Mouse (Mus musculus) limb, embryonic 13.5 days (tissue): Measurements from ENCODE around the gene Slc7a7. TPM values are rescaled to one million over a fixed set of nuclear protein-coding genes. Genes with fewer than 3 reads are reported as not detected.
"Not testable (repeated sequence)": the region's sequence is repeated elsewhere in the genome, so short reads cannot be mapped to it uniquely, and the experiment has no call there.

Experiments used
- ATAC-seq: fragments of 200-750 bp; cut with Nextera tagmentation; 2 replicates; pipeline ENCODE4 v1.8.0; 2017; ENCODE audit warnings: low read depth, moderate number of reproducible peaks, moderate TSS enrichment; ENCODE audit not compliant: low FRiP score
- H3K27ac ChIP-seq: fragments of 300-500 bp; sonication (generic); 2 replicates; pipeline ENCODE4 v1.5.1; 2015; ENCODE audit warnings: inconsistent platforms, mild to moderate bottlenecking, moderate library complexity
- H3K27me3 ChIP-seq: fragments of 300-500 bp; sonication (generic); 2 replicates; pipeline ENCODE4 v1.6.1; 2015; ENCODE audit warnings: mild to moderate bottlenecking, inconsistent platforms
- H3K36me3 ChIP-seq: fragments of 300-500 bp; sonication (generic); 2 replicates; pipeline ENCODE4 v1.6.1; 2015; ENCODE audit warnings: inconsistent platforms, mild to moderate bottlenecking, moderate library complexity
- H3K4me1 ChIP-seq: fragments of 300-500 bp; sonication (generic); 2 replicates; pipeline ENCODE4 v1.6.1; 2015; ENCODE audit warnings: inconsistent platforms
- H3K4me2 ChIP-seq: fragments of 300-500 bp; sonication (generic); replicated peaks from 2 replicates; pipeline ENCODE4 v1.6.1; 2015; ENCODE audit warnings: inconsistent platforms, mild to moderate bottlenecking, moderate library complexity
- H3K4me3 ChIP-seq: fragments of 300-500 bp; sonication (generic); 2 replicates; pipeline ENCODE4 v1.5.1; 2015; ENCODE audit warnings: moderate library complexity, mild to moderate bottlenecking, inconsistent platforms
- H3K9ac ChIP-seq: fragments of 300-500 bp; sonication (generic); 2 replicates; pipeline ENCODE4 v1.6.1; 2015; ENCODE audit warnings: mild to moderate bottlenecking, inconsistent platforms
- H3K9me3 ChIP-seq: fragments of 300-500 bp; sonication (generic); 2 replicates; pipeline ENCODE4 v1.6.1; 2016; ENCODE audit warnings: inconsistent platforms
- WGBS: fragments of 180-500 bp; shearing (Covaris S2); methylation state at CpG from one replicate; pipeline ENCODE4 v1.1.7; 2015; 5-methylcytosine and 5-hydroxymethylcytosine counted together
- polyA plus RNA-seq: library from polyadenylated mRNA; unstranded; fragments of >200 nt; fragmentation: Nextera tagmentation; extraction: Ambion mirVana; gene quantifications from 2 replicates; pipeline ENCODE4 v1.2.1, GENCODE M21; 2015

Slc7a7 gene
- polyA plus RNA-seq, 1 experiment from 2014 or later = 5.1 TPM

DNA sequence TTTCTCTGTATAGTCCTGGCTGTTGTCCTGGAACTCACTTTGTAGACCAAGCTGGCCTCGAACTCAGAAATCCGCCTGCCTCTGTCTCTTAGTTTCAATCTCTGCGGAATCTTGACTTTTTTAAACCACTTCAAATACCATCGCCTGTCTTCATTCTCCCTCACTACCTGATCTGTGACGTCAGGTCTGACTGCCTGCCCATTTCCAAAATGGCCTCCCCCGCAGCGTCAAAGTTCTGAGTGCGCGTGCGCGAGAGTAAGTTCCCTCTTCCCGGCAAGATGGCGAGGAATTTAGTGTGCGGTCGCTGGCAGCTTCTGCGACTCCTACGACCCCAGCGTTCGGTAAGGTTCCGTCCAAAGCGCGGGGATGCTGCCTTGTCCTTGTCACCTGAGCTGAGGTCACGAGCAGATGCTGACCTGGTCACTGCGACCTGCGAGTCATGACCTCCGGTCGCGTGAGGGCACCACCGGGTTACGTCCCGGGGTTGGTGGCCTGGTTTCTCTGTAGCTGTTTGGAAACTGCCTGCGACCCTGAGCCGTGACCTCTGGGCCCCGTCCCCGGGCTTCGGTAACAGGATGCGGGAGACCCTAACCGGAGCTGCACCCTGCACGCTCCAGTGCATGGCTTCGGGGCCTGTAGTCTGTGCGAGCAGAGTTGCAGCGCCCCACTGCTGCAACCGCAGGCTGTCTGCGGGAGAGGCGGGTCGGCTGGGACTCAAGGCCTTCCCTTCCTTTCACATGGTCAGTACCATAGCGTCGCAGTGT lies 56.8 kb downstream of the Slc7a7 start, which contains the start of gene Oxa1l:
Gene Oxa1l (plus strand): TSS at position 258 of the 764 bp plus-strand sequence.
- peaks cover 31% of the 10 kb centered on the region for H3K36me3 ChIP-seq
- ATAC-seq = peak; percentile 90
- WGBS = under 1% methylated on average over 48 of the region's 48 CpGs

DNA sequence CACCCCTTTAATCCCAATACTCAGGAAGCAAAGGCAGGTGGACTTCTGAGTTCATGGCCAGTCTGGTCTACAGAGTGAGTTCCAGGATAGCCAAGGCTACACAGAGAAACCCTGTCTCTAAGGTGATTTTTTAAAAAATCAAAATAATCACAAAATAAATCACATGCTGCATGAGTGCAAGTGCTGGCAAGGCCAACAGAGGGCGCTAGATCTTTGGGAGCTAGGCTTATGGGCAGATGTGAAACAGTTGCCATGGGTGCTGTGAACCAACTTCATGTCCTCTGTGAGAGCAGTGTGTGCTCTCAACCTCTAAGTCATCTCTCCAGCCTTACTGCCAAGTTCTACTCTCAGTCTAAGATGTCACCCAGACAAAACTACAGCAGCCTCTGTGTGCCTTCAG lies 63.2 kb downstream of the Slc7a7 start:
- Histone ChIP-seq H3K9me3 (0 out of 2 replicates have a peak, but pooled peaks cover 4% of the 10 kb centered on the region), H3K27me3 (no peaks in the 10 kb centered on the region), H3K9ac (no peak overlapping the region), H3K4me2 (no peak overlapping the region), H3K4me1 (no peaks in the 10 kb centered on the region), H3K36me3 (no peaks in the 10 kb centered on the region), H3K27ac (no peak overlapping the region), H3K4me3 (no peak overlapping the region)
- ATAC-seq = no peak
- WGBS = 35% methylated on average over 1 of the region's 1 CpGs

More for the DNA sequence above, 56.8 kb downstream of the Slc7a7 start, which contains the start of gene Oxa1l:
- Histone ChIP-seq H3K27me3 (no peaks in the 10 kb centered on the region), H3K4me2 (peak within 1 kb of the TSS; percentile 79), H3K4me1 (peaks cover 12% of the 10 kb centered on the region), H3K4me3 (peak within 1 kb of the TSS; percentile 82), H3K9ac (peak within 1 kb of the TSS; percentile 93), H3K27ac (peak within 1 kb of the TSS; percentile 84), H3K9me3 (no peaks in the 10 kb centered on the region)

GRCm38 (mm10) chr14:54352314-54352713 lies 65.3 kb downstream of the Slc7a7 start:
- no peaks in the 10 kb centered on the region for H3K36me3 ChIP-seq
- no peak for ATAC-seq
- H3K27me3 ChIP-seq = no peaks in the 10 kb centered on the region
- H3K9me3 ChIP-seq = 0 out of 2 replicates have a peak, but pooled peaks cover 5% of the 10 kb centered on the region
- H3K27ac ChIP-seq = no peak overlapping the region
- WGBS = 88% methylated on average over 8 of the region's 8 CpGs
- no peak overlapping the region for H3K9ac ChIP-seq
- H3K4me3 ChIP-seq = no peak overlapping the region
- no peak overlapping the region for H3K4me2 ChIP-seq
- no peaks in the 10 kb centered on the region for H3K4me1 ChIP-seq

GRCm38 (mm10) chr14:54350773-54351541 lies 66.6 kb downstream of the Slc7a7 start:
- not testable (repeated sequence) for H3K9me3 ChIP-seq, ATAC-seq, H3K27ac ChIP-seq, H3K36me3 ChIP-seq, H3K4me1 ChIP-seq, H3K27me3 ChIP-seq, H3K4me3 ChIP-seq, H3K4me2 ChIP-seq, H3K9ac ChIP-seq
- WGBS = 90% methylated on average over 16 of the region's 16 CpGs

GRCm38 (mm10) chr14:54341807-54342206 lies 75.8 kb downstream of the Slc7a7 start:
- 43% methylated on average over 2 of the region's 2 CpGs for WGBS
- H3K4me3 ChIP-seq, ATAC-seq: not testable (repeated sequence)

DNA sequence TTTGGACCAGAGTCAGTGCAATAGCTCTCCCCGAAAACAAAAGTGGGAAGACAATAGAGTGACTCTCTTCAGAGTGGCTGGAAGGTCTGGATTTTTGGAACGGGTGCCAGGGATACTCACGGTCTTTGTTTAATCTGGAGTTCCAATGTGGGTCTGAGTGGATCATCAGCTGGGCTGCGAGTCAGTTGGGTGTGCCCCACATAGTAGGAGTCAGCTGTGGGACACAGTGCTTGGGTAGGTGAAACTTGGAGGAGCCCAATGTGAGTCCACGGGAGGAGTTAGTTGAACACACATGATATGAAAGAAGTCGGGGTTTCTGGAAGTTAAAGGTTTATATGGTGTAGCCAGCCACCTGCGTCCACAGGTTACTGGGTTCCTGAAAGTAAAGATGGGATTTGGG lies 76.7 kb downstream of the Slc7a7 start:
- Histone ChIP-seq H3K9ac (no peak overlapping the region), H3K4me3 (no peak overlapping the region), H3K4me1 (no peaks in the 10 kb centered on the region), H3K9me3 (no peaks in the 10 kb centered on the region), H3K27ac (no peak overlapping the region), H3K36me3 (no peaks in the 10 kb centered on the region), H3K27me3 (no peaks in the 10 kb centered on the region), H3K4me2 (no peak overlapping the region)
- WGBS = 64% methylated on average over 7 of the region's 7 CpGs
- no peak for ATAC-seq

More at GRCm38 (mm10) chr14:54341807-54342206, 75.8 kb downstream of the Slc7a7 start:
- not testable (repeated sequence) for H3K9ac ChIP-seq, H3K4me1 ChIP-seq, H3K27ac ChIP-seq, H3K4me2 ChIP-seq, H3K36me3 ChIP-seq, H3K27me3 ChIP-seq, H3K9me3 ChIP-seq

DNA sequence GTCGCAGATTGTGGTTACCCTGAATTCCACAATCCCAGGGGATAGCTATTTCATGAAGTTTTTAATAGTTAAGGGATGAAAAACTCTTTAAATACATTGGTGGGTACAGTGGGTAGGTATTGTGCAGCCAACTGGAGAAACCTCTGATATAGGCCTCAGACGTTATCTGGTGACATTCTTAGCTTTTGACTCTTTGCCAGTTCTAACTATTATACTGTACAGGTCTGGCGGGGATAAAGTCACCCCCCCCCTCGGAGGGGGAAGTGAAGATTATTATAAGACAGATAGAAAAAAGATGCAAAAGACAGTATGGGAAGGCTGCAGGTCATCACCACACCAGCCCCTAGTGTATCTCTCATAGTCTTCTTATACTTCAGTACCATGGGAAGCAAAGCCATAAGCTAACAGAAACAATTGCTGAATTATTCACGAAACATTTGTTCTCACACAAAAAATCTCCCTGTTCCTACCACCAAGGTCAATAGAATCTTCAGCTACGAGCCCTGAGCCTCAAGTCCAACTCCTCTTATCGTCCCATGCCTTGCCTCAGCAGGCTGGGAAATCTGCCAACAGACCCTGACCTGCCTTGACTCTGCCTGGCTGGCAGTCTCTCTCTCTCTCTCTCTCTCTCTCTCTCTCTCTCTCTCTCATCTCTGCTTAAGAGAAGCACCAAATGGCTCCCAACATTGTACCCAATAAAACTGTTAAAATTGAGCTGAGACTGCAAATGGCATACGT lies 84.0 kb downstream of the Slc7a7 start:
- H3K27me3 ChIP-seq = peaks cover 2% of the 10 kb centered on the region; the same call in 1 of the 2 replicates
- H3K4me1 ChIP-seq = no peaks in the 10 kb centered on the region
- no peak overlapping the region for H3K4me3 ChIP-seq
- H3K36me3 ChIP-seq = no peaks in the 10 kb centered on the region
- 74% methylated on average over 8 of the region's 8 CpGs for WGBS
- no peak overlapping the region for H3K4me2 ChIP-seq
- no peaks in the 10 kb centered on the region for H3K9me3 ChIP-seq
- no peak for ATAC-seq
- no peak overlapping the region for H3K9ac ChIP-seq
- no peak overlapping the region for H3K27ac ChIP-seq

DNA sequence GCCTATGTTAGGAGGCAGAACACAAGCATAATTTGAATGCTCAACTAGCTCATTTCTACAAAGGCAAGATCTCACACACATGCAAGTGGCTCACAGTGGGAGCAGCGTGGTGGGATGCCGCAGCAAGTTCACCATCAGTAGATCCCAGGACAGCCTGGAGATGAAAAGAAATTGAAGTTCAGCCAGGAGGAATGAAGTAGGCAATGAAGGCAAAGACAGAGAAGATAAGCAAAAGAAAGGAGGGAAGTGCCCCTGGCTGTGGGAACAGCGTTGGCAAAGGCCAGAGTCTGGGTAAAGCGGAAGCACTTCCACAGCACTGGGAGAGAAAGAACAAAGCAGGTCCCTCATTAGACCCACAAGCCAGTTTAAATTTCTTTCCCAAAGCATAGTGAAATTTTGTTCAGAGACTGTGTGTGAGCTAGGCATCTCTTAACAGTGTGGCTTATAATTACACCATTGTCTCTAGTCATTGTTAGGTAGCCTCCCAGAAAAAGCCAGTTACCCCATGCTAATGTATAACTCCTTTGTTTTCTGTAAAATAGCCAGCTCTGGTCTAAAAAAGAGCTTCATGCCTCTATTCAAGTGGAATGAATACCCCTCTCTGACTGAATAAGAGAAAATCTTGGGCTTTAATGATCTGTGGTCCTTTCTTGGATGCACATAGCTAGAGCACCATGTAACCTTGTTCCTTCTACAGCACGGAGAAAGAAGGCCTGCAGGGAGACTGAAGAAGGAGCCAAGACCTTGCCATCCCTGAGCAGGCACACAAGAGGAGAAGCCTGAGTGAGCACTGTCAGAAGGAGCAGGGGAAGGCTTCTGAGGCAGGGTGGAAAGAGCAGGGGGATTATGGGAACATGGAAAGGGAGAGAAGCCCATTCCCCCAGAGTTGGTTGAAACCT lies 85.2 kb downstream of the Slc7a7 start:
- Histone ChIP-seq H3K27me3 (peaks cover 2% of the 10 kb centered on the region; the same call in 1 of the 2 replicates), H3K9me3 (no peaks in the 10 kb centered on the region), H3K9ac (no peak overlapping the region), H3K4me3 (no peak overlapping the region), H3K36me3 (no peaks in the 10 kb centered on the region), H3K27ac (no peak overlapping the region), H3K4me2 (no peak overlapping the region), H3K4me1 (no peaks in the 10 kb centered on the region)
- 82% methylated on average over 5 of the region's 5 CpGs for WGBS
- no peak for ATAC-seq

- ATAC-seq = no peak
- Histone ChIP-seq H3K27ac (no peak overlapping the region), H3K4me3 (no peak overlapping the region), H3K9me3 (no peaks in the 10 kb centered on the region), H3K4me2 (no peak overlapping the region), H3K9ac (no peak overlapping the region), H3K36me3 (no peaks in the 10 kb centered on the region), H3K4me1 (no peaks in the 10 kb centered on the region), H3K27me3 (peaks cover 2% of the 10 kb centered on the region; the same call in 1 of the 2 replicates)
- 87% methylated on average over 1 of the region's 1 CpGs for WGBS
Measured at GRCm38 (mm10) chr14:54331178-54331577, 86.4 kb downstream of the Slc7a7 start.

DNA sequence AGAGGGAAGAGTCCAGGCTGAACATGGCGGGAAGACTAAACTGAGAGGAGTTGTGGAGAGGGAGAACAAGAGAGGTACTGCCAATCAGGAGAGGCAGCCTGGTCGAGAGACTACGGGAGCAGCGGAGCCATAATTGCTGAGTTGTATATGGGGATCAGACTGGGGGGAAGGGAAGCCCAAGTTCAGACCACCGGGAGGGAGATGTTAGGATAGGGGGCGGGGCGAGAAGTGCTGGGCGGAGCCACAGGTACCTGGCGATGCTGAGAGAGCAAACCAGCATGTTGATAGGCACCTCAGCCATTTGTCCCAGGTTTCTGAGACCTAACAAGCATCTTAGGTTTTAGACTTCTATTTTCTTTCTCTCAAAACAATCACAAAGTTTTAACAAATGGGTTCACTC lies 88.4 kb downstream of the Slc7a7 start:
- Histone ChIP-seq H3K27me3 (peaks cover 2% of the 10 kb centered on the region; the same call in 1 of the 2 replicates), H3K4me2 (no peak overlapping the region), H3K4me1 (no peaks in the 10 kb centered on the region), H3K4me3 (no peak overlapping the region), H3K27ac (no peak overlapping the region), H3K36me3 (no peaks in the 10 kb centered on the region), H3K9ac (no peak overlapping the region), H3K9me3 (no peaks in the 10 kb centered on the region)
- no peak for ATAC-seq
- 38% methylated on average over 9 of the region's 9 CpGs for WGBS

GRCm38 (mm10) chr14:54328548-54328947 lies 89.0 kb downstream of the Slc7a7 start:
- no peak overlapping the region for H3K9ac ChIP-seq
- no peak overlapping the region for H3K4me3 ChIP-seq
- H3K4me1 ChIP-seq = no peaks in the 10 kb centered on the region
- no peaks in the 10 kb centered on the region for H3K36me3 ChIP-seq
- ATAC-seq = no peak
- H3K4me2 ChIP-seq = no peak overlapping the region
- no peak overlapping the region for H3K27ac ChIP-seq
- H3K27me3 ChIP-seq = peaks cover 2% of the 10 kb centered on the region; the same call in 1 of the 2 replicates
- 86% methylated on average over 2 of the region's 2 CpGs for WGBS
- H3K9me3 ChIP-seq = no peaks in the 10 kb centered on the region
